Mouse (Mus musculus) liver, embryonic 14.5 days (tissue): ENCODE measurements around the gene Arhgap24.

Experiments used
- CTCF ChIP-seq: IDR thresholded peaks from 2 replicates; pipeline ENCODE4 v1.5.1; 2016; ENCODE audit warnings: antibody characterized with exemption, low read depth, control low read depth
- EP300 ChIP-seq: IDR thresholded peaks from 2 replicates; pipeline ENCODE4 v1.6.1; 2016; ENCODE audit warnings: antibody characterized with exemption, low read depth

- no peak for TF ChIP-seq CTCF
- no peak for TF ChIP-seq EP300
These were observed 362.9 kb downstream of the Arhgap24 start for GRCm38 (mm10) chr5:102843934-102844709.
